Mouse (Mus musculus) spleen, postnatal 14 days (tissue): Measurements from ENCODE around the gene Ikzf2.

Experiments used
- DNase-seq, 2 experiments: peaks; one replicate each; pipeline ENCODE4 v3.0.0; 2021 to 2022; ENCODE audit warnings: low spot score in 2 of 2

Gene Ikzf2

GRCm38 (mm10) chr1:69667456-69667855 lies 19.6 kb downstream of the Ikzf2 start:
- DNase-seq: no peak

GRCm38 (mm10) chr1:69659779-69660178 lies 27.3 kb downstream of the Ikzf2 start:
- DNase-seq: no peak

- DNase-seq: no peak
Measured at GRCm38 (mm10) chr1:69658051-69658450, 29.0 kb downstream of the Ikzf2 start.

DNA sequence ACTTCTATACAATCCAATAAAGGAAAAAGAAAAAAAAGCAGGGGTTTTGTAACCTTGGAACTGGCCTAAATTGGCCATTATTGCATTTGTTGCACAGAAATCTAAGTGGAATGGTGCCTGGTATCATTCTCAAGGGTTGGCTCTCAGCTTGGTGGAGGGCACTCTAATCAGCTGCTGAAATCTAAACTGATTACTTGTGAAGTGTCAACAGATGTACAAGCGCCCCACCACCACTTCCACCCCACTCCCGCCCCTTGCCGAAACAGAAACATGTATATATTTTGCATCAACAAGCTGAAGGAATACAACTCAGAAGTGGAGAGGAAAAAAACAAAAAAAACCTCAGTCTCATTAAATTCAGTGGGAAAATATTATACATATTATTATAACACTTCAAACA lies 29.6 kb downstream of the Ikzf2 start:
- DNase-seq: no peak

- no peak for DNase-seq
Measured at GRCm38 (mm10) chr1:69656929-69657328, 30.1 kb downstream of the Ikzf2 start.

DNA sequence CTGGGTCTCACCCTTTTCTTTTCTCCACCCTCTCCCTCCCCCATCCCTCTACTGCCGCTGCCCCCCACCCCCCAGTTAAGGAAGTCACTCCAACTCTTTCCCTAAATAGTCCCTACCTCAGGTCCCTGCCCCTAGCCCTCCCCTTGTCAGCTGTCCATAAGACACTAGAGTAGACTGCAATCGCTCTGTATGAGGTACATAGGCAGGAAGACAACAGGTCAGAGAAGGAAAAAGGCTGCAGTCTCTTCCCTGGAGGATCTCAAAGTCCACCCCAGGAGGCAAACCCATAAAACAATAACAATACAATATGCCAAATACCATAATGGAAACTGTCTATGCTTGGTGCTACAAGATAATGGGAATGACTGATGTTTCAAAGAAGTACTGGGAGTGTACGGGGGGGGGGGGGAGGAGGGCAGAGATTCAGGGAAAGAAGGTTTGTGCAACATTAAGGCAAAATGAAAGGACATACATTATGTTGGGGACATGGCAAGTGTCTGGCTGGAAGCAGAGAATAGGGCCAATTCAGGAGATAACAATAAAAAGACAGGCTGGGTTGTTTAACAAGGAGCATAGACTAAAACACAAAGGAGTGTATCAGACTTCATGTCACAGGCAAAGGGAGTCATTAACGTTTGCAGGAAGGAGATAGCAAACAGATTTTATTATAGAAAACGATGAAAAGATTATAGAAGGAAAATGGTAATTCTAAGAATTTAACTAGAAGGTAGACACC lies 30.8 kb downstream of the Ikzf2 start:
- DNase-seq: no peak

DNA sequence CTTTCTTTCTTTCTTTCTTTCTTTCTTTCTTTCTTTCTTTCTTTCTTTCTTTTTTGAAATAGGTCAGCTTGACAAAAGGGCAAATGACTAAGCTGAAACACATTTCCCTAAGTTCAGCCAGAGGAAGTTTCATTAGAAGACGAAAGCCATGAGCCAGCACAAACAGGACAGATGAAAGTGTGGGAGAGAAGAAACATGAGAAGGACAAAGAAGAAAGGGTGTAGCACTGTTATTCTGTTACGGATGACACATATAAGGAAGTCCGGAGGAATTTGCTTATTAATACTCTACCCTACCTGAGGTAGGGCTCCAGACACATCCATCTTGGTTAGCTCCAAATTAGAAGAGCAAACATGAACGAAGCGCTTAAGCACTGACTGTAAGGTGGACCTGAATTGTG lies 31.7 kb downstream of the Ikzf2 start:
- DNase-seq: no peak

DNA sequence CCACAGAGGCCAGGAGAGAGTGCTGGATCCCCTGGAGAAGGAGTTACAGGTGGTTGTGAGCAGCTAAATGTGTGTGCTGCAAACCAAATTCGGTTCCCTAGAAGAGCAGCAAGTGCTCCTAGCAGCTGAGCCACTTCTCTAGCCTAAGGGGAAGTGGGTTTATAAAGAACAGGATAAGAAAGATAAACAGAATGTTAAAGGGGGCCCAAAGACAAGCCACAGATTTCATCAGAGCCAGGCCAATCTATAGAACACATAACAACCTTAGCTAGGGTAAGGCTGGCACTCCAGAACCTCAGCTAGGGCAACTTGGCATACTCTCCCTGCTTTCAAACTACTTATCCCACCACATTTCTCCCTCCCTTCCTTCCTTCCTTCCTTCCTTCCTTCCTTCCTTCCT lies 32.1 kb downstream of the Ikzf2 start:
- DNase-seq: no peak

GRCm38 (mm10) chr1:69653419-69653818 lies 33.6 kb downstream of the Ikzf2 start:
- no peak for DNase-seq

DNA sequence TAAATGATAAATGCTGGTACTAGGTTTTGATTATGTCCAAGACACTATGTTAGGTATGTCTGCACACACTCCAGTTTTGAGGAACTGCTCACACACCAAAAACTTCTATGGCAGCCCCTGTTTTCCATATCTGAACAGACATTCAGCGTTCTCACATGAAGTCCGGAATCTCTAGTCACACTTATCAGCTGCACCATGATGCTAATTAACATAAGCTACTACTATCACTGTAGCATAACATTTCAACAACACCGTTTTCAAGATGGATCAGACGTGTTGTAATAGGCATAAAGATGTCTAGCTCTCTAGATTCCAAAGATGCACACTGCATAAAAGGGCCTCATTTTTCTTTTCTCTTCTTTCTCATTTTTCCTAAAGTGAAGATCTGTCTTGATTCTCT lies 43.9 kb downstream of the Ikzf2 start:
- no peak for DNase-seq

- no peak for DNase-seq
Measured at GRCm38 (mm10) chr1:69641986-69642385, 45.1 kb downstream of the Ikzf2 start.

- DNase-seq: no peak
Measured at GRCm38 (mm10) chr1:69638321-69638720, 48.7 kb downstream of the Ikzf2 start.

GRCm38 (mm10) chr1:69637907-69638306 lies 49.1 kb downstream of the Ikzf2 start:
- DNase-seq: no peak

DNA sequence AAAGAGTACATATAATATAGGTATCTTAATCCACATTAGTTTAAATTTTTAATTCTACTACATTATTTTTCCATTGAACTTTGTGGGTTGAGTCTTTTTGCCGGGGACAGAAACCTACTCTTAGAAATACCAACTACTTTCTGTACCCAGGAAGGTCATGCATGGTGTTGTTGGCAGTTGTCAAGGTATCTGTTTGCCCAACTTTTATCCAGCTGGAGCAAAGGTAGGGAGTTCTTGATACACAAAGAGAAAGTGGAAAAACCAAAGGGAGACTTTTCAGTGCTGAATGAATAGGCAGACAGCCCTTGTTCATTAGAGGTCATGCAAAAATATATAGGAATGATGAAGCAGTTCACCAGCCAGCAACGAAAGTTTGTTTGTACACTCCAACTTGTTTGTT lies 52.8 kb downstream of the Ikzf2 start:
- DNase-seq: no peak

GRCm38 (mm10) chr1:69630508-69630907 lies 56.5 kb downstream of the Ikzf2 start:
- no peak for DNase-seq

- no peak for DNase-seq
Measured at GRCm38 (mm10) chr1:69629513-69629912, 57.5 kb downstream of the Ikzf2 start.

- no peak for DNase-seq
Measured at GRCm38 (mm10) chr1:69612076-69612475, 75.0 kb downstream of the Ikzf2 start.

- no peak for DNase-seq
Measured at GRCm38 (mm10) chr1:69611204-69611725, 75.8 kb downstream of the Ikzf2 start.

- no peak for DNase-seq
Measured at GRCm38 (mm10) chr1:69610791-69611190, 76.3 kb downstream of the Ikzf2 start.

GRCm38 (mm10) chr1:69608846-69609245 lies 78.2 kb downstream of the Ikzf2 start:
- no peak for DNase-seq

- DNase-seq: no peak
Measured at GRCm38 (mm10) chr1:69606844-69607243, 80.2 kb downstream of the Ikzf2 start.

- DNase-seq: no peak
Measured at GRCm38 (mm10) chr1:69604213-69604612, 82.8 kb downstream of the Ikzf2 start.

GRCm38 (mm10) chr1:69600954-69601353 lies 86.1 kb downstream of the Ikzf2 start:
- no peak for DNase-seq
